Mouse (Mus musculus): ENCODE measurements around the gene Smim8.

Gene Smim8

GRCm38 (mm10) chr4:34719421-34719820 is 58.8 kb downstream of the Smim8 start:
- no peak for DNase-seq (ENCODE audit: low spot score)

Measured in c-Kit-positive CD71-positive TER-119-positive erythroid progenitor cells, embryonic 14.5 days (primary cell).